ENCODE assay signal across 17 mouse cellular contexts in the genomic region with DNA sequence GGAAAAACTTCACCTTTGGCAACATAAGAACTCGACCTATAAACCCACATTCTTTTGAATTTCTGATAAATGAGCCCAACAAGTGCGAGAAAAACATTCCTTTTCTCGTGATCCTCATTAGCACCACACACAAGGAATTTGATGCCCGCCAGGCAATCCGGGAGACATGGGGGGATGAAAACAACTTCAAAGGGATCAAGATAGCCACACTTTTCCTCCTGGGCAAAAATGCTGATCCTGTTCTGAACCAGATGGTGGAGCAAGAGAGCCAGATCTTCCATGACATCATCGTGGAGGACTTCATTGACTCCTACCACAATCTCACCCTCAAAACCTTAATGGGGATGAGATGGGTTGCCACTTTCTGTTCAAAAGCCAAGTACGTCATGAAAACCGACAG.
DNase-seq lines count a peak whose midpoint lies in the region; ATAC-seq and TF ChIP-seq lines count a peak whose summit lies in the region.
"Had no signal": no experiment of that assay in that cellular context is flagged by ENCODE, and none has a peak within 500 bp of the region (broad histone marks: within the 10 kb centered on the region; RNA-seq: fewer than 3 reads in every experiment).

No protein-coding gene starts in this region.

- H3K4me2 ChIP-seq in lung, embryonic 14.5 days: no peak overlapping the region
- H3K4me2 ChIP-seq in liver, embryonic 11.5 days: no peak overlapping the region
- H3K4me2 ChIP-seq: heart, embryonic 13.5 days; hindbrain, embryonic 12.5 days; liver, embryonic 15.5 days had no signal

- H3K9me3 ChIP-seq in lung, embryonic 14.5 days (ENCODE audit: low read depth, low read length): no peaks in the 10 kb centered on the region
- H3K9me3 ChIP-seq in liver, embryonic 11.5 days (ENCODE audit: control insufficient read depth, low read length): 0 out of 2 replicates have a peak, but pooled peaks cover 2% of the 10 kb centered on the region
- H3K9me3 ChIP-seq: heart, embryonic 13.5 days; hindbrain, embryonic 12.5 days; liver, embryonic 15.5 days had no signal

- intact Hi-C loops in gastrocnemius, adult 2 months (cut with DNase I): no loop called here

- DNase-seq in gastrocnemius, adult 2 months: no peak
- DNase-seq in gastrocnemius, postnatal 10 days: no peak
- no peak for DNase-seq in lung, embryonic 14.5 days
- no peak for DNase-seq in lung, postnatal 10 days
- no peak for DNase-seq in Patski (ENCODE audit: low read depth, low spot score)
- no peak for DNase-seq in liver, embryonic 11.5 days (ENCODE audit: low spot score)
- DNase-seq in layer of hippocampus, postnatal 14 days (ENCODE audit: low spot score in 2 of 2): no peak
- DNase-seq: cerebellum, adult 9-11 months; forebrain, postnatal 0 days; gastrocnemius, postnatal 25 days; layer of hippocampus, adult 9-11 months; right cerebral cortex, adult 18-20 months had no signal

- no peak overlapping the region for H3K9ac ChIP-seq in lung, embryonic 14.5 days
- H3K9ac ChIP-seq in liver, embryonic 11.5 days (ENCODE audit: low read depth, low read length): no peak overlapping the region
- H3K9ac ChIP-seq: forebrain, postnatal 0 days; heart, embryonic 13.5 days; hindbrain, embryonic 12.5 days; liver, embryonic 15.5 days had no signal

- H3K4me1 ChIP-seq in lung, embryonic 14.5 days (ENCODE audit: insufficient read depth): no peaks in the 10 kb centered on the region
- H3K4me1 ChIP-seq in liver, embryonic 11.5 days (replicated peaks; ENCODE audit: control insufficient read depth, insufficient read depth, low read length): no peaks in the 10 kb centered on the region
- H3K4me1 ChIP-seq: heart, embryonic 13.5 days; hindbrain, embryonic 12.5 days; liver, embryonic 15.5 days; megakaryocyte, embryonic 14.5 days had no signal

- no peak overlapping the region for H3K27ac ChIP-seq in gastrocnemius, adult 2 months
- no peak overlapping the region for H3K27ac ChIP-seq in lung, embryonic 14.5 days (ENCODE audit: low read depth)
- H3K27ac ChIP-seq in liver, embryonic 11.5 days (ENCODE audit: low read depth, low read length): no peak overlapping the region
- H3K27ac ChIP-seq: heart, embryonic 13.5 days; hindbrain, embryonic 12.5 days; liver, embryonic 15.5 days had no signal

- no peak for ATAC-seq in lung, embryonic 14.5 days (ENCODE audit: insufficient read depth)
- ATAC-seq in Patski: no peak
- ATAC-seq in inflammation-experienced regulatory T-cells, adult 6 months: peak; percentile 38
- ATAC-seq in liver, embryonic 11.5 days (replicated peaks; ENCODE audit: low FRiP score): no peak
- ATAC-seq: forebrain, postnatal 0 days had no signal

- in situ Hi-C loops in Patski (cut with MboI; ENCODE audit: low pct_unique_long_range_greater_than_20kb): loop anchor here (10.0 kb wide), 1 partner anchor 227 kb away; no protein-coding TSS in a partner anchor

- POLR2A ChIA-PET in Patski (lab: Charles Lee): no interaction called here

- 70% methylated on average over 8 of the region's 8 CpGs for WGBS in lung, embryonic 14.5 days
- 67% methylated on average over 8 of the region's 8 CpGs for WGBS in liver, embryonic 11.5 days

- CTCF ChIA-PET in Patski (lab: Charles Lee): no interaction called here

- H3K27me3 ChIP-seq in lung, embryonic 14.5 days (ENCODE audit: insufficient read depth, low read length): no peaks in the 10 kb centered on the region
- no peaks in the 10 kb centered on the region for H3K27me3 ChIP-seq in Patski
- no peaks in the 10 kb centered on the region for H3K27me3 ChIP-seq in liver, embryonic 11.5 days (replicated peaks; ENCODE audit: control insufficient read depth, insufficient read depth, low read length)
- H3K27me3 ChIP-seq: heart, embryonic 13.5 days; hindbrain, embryonic 12.5 days; liver, embryonic 15.5 days; megakaryocyte, embryonic 14.5 days had no signal

- H3K36me3 ChIP-seq in lung, embryonic 14.5 days (ENCODE audit: insufficient read depth): no peaks in the 10 kb centered on the region
- H3K36me3 ChIP-seq in liver, embryonic 11.5 days (ENCODE audit: control insufficient read depth, insufficient read depth, low read length): no peaks in the 10 kb centered on the region
- H3K36me3 ChIP-seq: heart, embryonic 13.5 days; liver, embryonic 15.5 days had no signal

- TF ChIP-seq CTCF in gastrocnemius, adult 2 months (IDR thresholded peaks at IDR 0.05): peak; percentile 50
- 0 out of 2 replicates have a peak, but pooled peaks have one; percentile 7 for TF ChIP-seq CTCF in lung, embryonic 14.5 days (IDR thresholded peaks at IDR 0.05; ENCODE audit: low read depth)
- peak; percentile 49 for TF ChIP-seq CTCF in Patski (IDR thresholded peaks at IDR 0.05)

- no peak overlapping the region for H3K4me3 ChIP-seq in gastrocnemius, adult 2 months
- H3K4me3 ChIP-seq in lung, embryonic 14.5 days (ENCODE audit: low read depth, low read length): no peak overlapping the region
- no peak overlapping the region for H3K4me3 ChIP-seq in liver, embryonic 11.5 days (ENCODE audit: low read depth, low read length)
- H3K4me3 ChIP-seq: heart, embryonic 13.5 days; hindbrain, embryonic 12.5 days; liver, embryonic 15.5 days; megakaryocyte, embryonic 14.5 days had no signal
